Mouse (Mus musculus): Measurements from ENCODE around the gene Gm13102.
"Not testable (repeated sequence)": the region's sequence is repeated elsewhere in the genome, so short reads cannot be mapped to it uniquely, and the experiment has no call there.

The Gm13102 gene

GRCm38 (mm10) chr4:144106174-144106573 lies at the start of gene Gm13102:
Gene Gm13102 (plus strand): TSS chr4:144106474.
- DNase-seq (ENCODE audit: low read depth, low spot score): not testable (repeated sequence)

- DNase-seq (ENCODE audit: low read depth, low spot score): not testable (repeated sequence)
These were observed 47.4 kb upstream of the Gm13102 start, which contains the start of gene Pramel4 for GRCm38 (mm10) chr4:144058826-144059225. Gene Pramel4 (plus strand): TSS chr4:144059126.

All from brain, embryonic 18.5 days (tissue).